Mouse (Mus musculus) stomach, postnatal 0 days (tissue): ENCODE data around the gene Mettl3. TPM values are rescaled to one million over a fixed set of nuclear protein-coding genes. Genes with fewer than 3 reads are reported as not detected.

Source experiments
- ATAC-seq: fragments of 200-750 bp; cut with Nextera tagmentation; 2 replicates; pipeline ENCODE4 v1.8.0; 2017; ENCODE audit not compliant: low FRiP score, low TSS enrichment
- DNase-seq: peaks from one replicate; pipeline ENCODE4 v3.0.0-alpha.2; 2016; ENCODE audit warnings: low spot score
- H3K27ac ChIP-seq: fragments of 300-500 bp; sonication (generic); replicated peaks from 2 replicates; pipeline ENCODE4 v1.5.1; 2014; ENCODE audit warnings: mild to moderate bottlenecking, control low read depth
- H3K27me3 ChIP-seq: fragments of 300-500 bp; sonication (generic); 2 replicates; pipeline ENCODE4 v1.6.1; 2014; ENCODE audit warnings: low read length; ENCODE audit not compliant: control insufficient read depth, insufficient read depth
- H3K36me3 ChIP-seq: fragments of 300-500 bp; sonication (generic); 2 replicates; pipeline ENCODE4 v1.6.1; 2014; ENCODE audit warnings: low read length, mixed read lengths; ENCODE audit not compliant: control insufficient read depth, insufficient read depth
- H3K4me1 ChIP-seq: fragments of 300-500 bp; sonication (generic); replicated peaks from 2 replicates; pipeline ENCODE4 v1.6.1; 2014; ENCODE audit warnings: antibody characterized with exemption; ENCODE audit not compliant: control insufficient read depth, insufficient read depth
- H3K4me2 ChIP-seq: fragments of 300-500 bp; sonication (generic); replicated peaks from 2 replicates; pipeline ENCODE4 v1.6.1; 2014; ENCODE audit warnings: low read depth, mild to moderate bottlenecking, control low read depth, moderate library complexity
- H3K4me3 ChIP-seq: fragments of 300-500 bp; sonication (generic); 2 replicates; pipeline ENCODE4 v1.5.1; 2014; ENCODE audit warnings: low read depth, low read length, control low read depth
- H3K9ac ChIP-seq: fragments of 300-500 bp; sonication (generic); 2 replicates; pipeline ENCODE4 v1.6.1; 2014; ENCODE audit warnings: mild to moderate bottlenecking, low read length, control low read depth, mixed read lengths
- H3K9me3 ChIP-seq: fragments of 300-500 bp; sonication (generic); 2 replicates; pipeline ENCODE4 v1.6.1; 2016; ENCODE audit warnings: low read length; ENCODE audit not compliant: control insufficient read depth
- CTCF ChIP-seq: IDR thresholded peaks from 2 replicates; pipeline ENCODE4 v1.5.1; 2016; ENCODE audit warnings: antibody characterized with exemption, low read depth, mild to moderate bottlenecking, moderate library complexity
- EP300 ChIP-seq: optimal IDR thresholded peaks from 2 replicates; pipeline ENCODE3; 2016; ENCODE audit warnings: antibody characterized with exemption
- WGBS: fragments of 180-500 bp; shearing (Covaris S2); extraction: QIAGEN DNeasy Blood & Tissue Kit; methylation state at CpG from one replicate; pipeline ENCODE4 v1.1.7; 2014; 5-methylcytosine and 5-hydroxymethylcytosine counted together
- polyA plus RNA-seq: library from polyadenylated mRNA; unstranded; fragments of >200 nt; fragmentation: Nextera tagmentation; extraction: Ambion mirVana; gene quantifications from 2 replicates; pipeline ENCODE4 v1.2.1, GENCODE M21; 2015

Gene Mettl3
- 13.7 and 15.9 TPM in 2 replicates for polyA plus RNA-seq

DNA sequence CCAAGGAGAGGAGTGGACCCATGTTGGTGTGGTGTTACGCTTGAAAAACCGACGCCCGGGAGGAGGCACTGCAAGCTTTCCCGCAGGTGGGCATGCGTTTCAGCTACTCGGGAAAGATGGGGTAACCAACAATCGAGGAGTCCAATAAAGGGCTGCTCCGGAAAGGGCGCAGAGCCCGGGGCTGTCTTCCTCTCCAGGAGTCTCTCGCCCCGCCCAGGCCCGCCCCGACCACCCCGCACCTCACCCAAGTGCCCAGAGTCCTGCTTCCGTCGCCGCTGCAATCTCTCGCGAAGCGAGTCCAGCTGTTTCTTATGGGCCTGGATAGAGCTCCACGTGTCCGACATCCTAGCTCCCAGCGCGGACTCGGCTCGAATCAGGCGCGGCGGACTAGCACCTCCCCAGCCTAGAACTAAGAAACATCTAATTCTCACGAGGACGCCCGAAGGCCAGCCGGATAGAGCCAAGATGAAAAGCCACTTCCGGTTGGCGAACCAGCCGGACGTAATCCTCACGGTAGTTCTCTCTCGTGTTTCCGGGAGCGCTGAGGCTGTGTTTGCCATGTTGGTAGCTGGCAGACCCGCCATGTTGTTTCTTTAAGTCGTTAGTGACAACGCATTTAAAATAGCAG is at the start of gene Mettl3:
Gene Mettl3, minus strand, starts transcription at position 485 of the 628 bp plus-strand sequence.
- peak within 1 kb of the TSS; percentile 71 for H3K4me2 ChIP-seq

DNA sequence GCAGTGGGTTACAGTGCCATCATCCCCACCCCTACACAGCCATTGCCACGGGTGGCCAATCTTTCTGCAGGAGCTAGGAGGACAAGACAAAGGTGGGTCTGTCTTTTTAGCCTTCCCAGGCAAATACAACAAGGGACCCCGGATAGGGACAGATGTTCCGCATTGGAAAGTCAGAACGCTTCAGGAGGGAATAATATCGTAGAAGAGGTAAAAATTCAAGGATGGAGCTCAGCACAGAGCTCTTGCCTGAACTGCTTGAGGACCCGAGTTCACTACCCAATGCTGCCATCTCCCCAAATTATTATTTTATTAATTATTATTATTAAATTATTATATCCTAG is 34.6 kb upstream of the Mettl3 start:
- Histone ChIP-seq H3K27me3 (no peaks in the 10 kb centered on the region), H3K4me1 (no peaks in the 10 kb centered on the region), H3K9ac (no peak overlapping the region), H3K27ac (no peak overlapping the region), H3K36me3 (no peaks in the 10 kb centered on the region), H3K4me2 (no peak overlapping the region), H3K4me3 (no peak overlapping the region), H3K9me3 (no peaks in the 10 kb centered on the region)
- ATAC-seq = no peak
- WGBS = 71% methylated on average over 6 of the region's 6 CpGs
- no peak for DNase-seq
- no peak for TF ChIP-seq CTCF
- TF ChIP-seq EP300 = no peak

More for the DNA sequence above, at the start of gene Mettl3:
- ATAC-seq (peak; percentile 98), DNase-seq (peak; percentile 91)
- H3K27me3 ChIP-seq = no peaks in the 10 kb centered on the region
- peak within 1 kb of the TSS; percentile 66 for H3K4me3 ChIP-seq
- peak within 1 kb of the TSS; percentile 95 for H3K27ac ChIP-seq
- H3K36me3 ChIP-seq = no peaks in the 10 kb centered on the region
- TF ChIP-seq EP300 = no peak
- TF ChIP-seq CTCF = peak; percentile 44
- H3K9me3 ChIP-seq = no peaks in the 10 kb centered on the region
- H3K4me1 ChIP-seq = no peaks in the 10 kb centered on the region
- WGBS = 0% methylated on average over 46 of the region's 46 CpGs
- H3K9ac ChIP-seq = peak within 1 kb of the TSS; percentile 70

- no peak overlapping the region for H3K4me3 ChIP-seq
- ATAC-seq = no peak
These were observed 34.0 kb upstream of the Mettl3 start for GRCm38 (mm10) chr14:52338751-52339511.

DNA sequence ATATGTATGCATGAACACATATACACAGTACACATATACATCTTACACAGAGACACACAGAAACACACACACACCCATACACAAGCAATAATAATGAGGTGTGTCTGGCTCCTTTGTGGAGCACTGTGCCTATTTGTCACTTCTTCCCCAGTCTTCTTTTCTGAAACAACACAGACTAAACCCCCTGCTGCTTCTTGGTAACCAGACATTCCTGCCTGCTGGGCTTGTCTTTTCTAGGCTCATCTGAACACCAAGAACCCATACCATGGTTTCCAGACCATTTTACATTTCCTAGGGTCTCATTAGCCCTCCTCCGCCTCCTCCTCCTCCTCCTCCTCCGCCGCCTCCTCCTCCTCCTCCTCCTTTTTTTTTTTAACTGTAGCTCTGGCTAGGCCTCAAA is 27.2 kb upstream of the Mettl3 start:
- 66% methylated on average over 3 of the region's 3 CpGs for WGBS
- H3K9ac ChIP-seq = no peak overlapping the region
- no peaks in the 10 kb centered on the region; the same call in 1 of the 2 replicates for H3K4me1 ChIP-seq

More at GRCm38 (mm10) chr14:52338751-52339511, 34.0 kb upstream of the Mettl3 start:
- H3K4me2 ChIP-seq = peak overlapping the region; percentile 27; the same call in 1 of the 2 replicates
- H3K36me3 ChIP-seq = no peaks in the 10 kb centered on the region
- H3K9me3 ChIP-seq = no peaks in the 10 kb centered on the region
- 26% methylated on average over 21 of the region's 21 CpGs for WGBS
- no peaks in the 10 kb centered on the region for H3K4me1 ChIP-seq
- no peaks in the 10 kb centered on the region for H3K27me3 ChIP-seq
- TF ChIP-seq EP300 = no peak
- peak; percentile 94 for TF ChIP-seq CTCF
- no peak overlapping the region for H3K9ac ChIP-seq
- no peak overlapping the region for H3K27ac ChIP-seq
- DNase-seq = peak; percentile 22

GRCm38 (mm10) chr14:52331069-52331750 is 26.3 kb upstream of the Mettl3 start:
- no peaks in the 10 kb centered on the region; the same call in 1 of the 2 replicates for H3K4me1 ChIP-seq
- no peak overlapping the region for H3K4me2 ChIP-seq
- WGBS = 29% methylated on average over 4 of the region's 4 CpGs
- ATAC-seq (no peak), DNase-seq (no peak)
- H3K27ac ChIP-seq = no peak overlapping the region
- no peaks in the 10 kb centered on the region for H3K36me3 ChIP-seq
- TF ChIP-seq CTCF = no peak
- TF ChIP-seq EP300 = no peak
- no peaks in the 10 kb centered on the region for H3K9me3 ChIP-seq
- H3K9ac ChIP-seq = no peak overlapping the region
- no peak overlapping the region for H3K4me3 ChIP-seq
- H3K27me3 ChIP-seq = no peaks in the 10 kb centered on the region

More for the DNA sequence above, 27.2 kb upstream of the Mettl3 start:
- Histone ChIP-seq H3K27ac (no peak overlapping the region), H3K27me3 (no peaks in the 10 kb centered on the region), H3K9me3 (no peaks in the 10 kb centered on the region), H3K4me3 (no peak overlapping the region), H3K36me3 (no peaks in the 10 kb centered on the region), H3K4me2 (no peak overlapping the region)
- TF ChIP-seq CTCF (no peak), EP300 (no peak)
- no peak for DNase-seq
- ATAC-seq = no peak
